Mouse (Mus musculus) cortical plate, adult 2 months (tissue): ENCODE measurements around the gene Ndufb10.

ENCODE experiments used
- CTCF ChIP-seq: fragments of 200-500 bp; IDR thresholded peaks from 2 replicates; pipeline ENCODE4 v1.5.1; 2011; ENCODE audit warnings: mild to moderate bottlenecking, control low read depth, low read length; ENCODE audit not compliant: insufficient read depth; ENCODE audit errors: extremely low read depth
- POLR2A ChIP-seq: fragments of 200-500 bp; IDR thresholded peaks from 2 replicates; pipeline ENCODE4 v1.6.1; 2011; ENCODE audit warnings: mild to moderate bottlenecking, low read length, control low read depth; ENCODE audit not compliant: insufficient read depth; ENCODE audit errors: extremely low read depth

DNA sequence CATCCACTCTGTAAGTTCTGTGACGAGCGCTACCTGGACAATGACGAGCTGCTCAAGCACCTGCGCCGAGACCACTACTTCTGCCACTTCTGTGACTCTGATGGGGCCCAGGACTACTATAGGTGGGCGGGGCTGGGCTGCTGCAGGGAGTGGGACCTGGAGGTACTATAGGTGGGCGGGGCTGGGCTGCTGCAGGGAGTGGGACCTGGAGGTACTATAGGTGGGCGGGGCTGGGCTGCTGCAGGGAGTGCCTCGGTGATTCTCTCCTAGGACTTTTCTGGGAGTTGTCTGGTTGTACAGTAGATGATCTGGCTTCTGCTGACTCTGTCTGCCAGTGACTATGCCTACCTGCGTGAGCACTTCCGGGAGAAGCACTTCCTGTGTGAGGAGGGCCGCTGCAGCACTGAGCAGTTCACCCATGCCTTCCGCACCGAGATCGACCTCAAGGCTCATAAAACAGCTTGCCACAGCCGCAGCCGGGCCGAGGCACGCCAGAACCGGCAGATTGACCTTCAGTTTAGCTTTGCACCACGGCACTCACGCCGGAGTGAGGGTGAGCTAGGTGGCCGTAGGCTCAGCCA is 46.7 kb downstream of the Ndufb10 start:
- TF ChIP-seq POLR2A (no peak), CTCF (no peak)
